Mouse (Mus musculus) cerebellum, adult 9-11 months (tissue): Measurements from ENCODE around the gene Castor2.

Experiments used
- DNase-seq: peaks from one replicate; pipeline ENCODE4 v3.0.0; 2022

Castor2 gene

DNA sequence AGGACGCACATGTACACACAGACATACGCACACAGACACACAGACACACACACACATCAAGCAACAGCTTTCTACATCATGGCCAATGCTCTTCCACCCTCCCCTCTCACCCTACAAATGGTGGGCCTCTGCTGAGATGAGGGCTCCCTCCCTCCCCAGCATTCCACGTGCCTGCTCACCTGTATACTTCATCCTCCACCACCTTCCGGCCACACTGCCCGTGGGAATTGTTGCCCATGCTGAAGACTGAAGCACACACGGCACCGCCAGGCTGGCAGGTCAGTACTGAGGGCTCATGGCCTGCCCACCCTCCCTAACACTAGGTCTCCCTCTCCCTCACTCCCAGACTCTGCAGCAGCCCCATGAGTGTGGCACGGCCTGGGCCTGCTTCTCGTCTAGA, 68.5 kb downstream of the Castor2 start:
- no peak for DNase-seq

GRCm38 (mm10) chr5:134169231-134169630, 69.7 kb downstream of the Castor2 start:
- no peak for DNase-seq

- no peak for DNase-seq
Observed at GRCm38 (mm10) chr5:134170167-134170566, 70.7 kb downstream of the Castor2 start.

- no peak for DNase-seq
Observed at GRCm38 (mm10) chr5:134173206-134173605, 73.7 kb downstream of the Castor2 start.

DNA sequence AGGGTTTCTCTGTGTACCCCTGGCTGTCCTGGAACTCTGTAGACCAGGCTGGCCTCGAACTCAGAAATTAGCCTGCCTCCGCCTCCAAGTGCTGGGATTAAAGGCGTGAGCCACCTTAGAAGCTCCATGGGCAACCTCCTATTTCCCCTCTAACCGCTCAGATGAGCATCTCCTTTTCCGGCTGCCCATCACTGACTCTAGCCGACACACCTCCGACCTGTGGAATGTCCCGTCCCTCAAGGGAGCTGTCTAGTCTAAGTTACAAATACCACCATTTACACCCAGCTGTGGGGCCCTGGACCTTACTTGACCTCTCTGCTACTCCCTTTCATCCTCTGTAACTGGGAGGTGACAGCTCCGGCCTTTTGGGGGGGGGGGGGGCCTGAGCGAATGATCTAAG, 76.2 kb downstream of the Castor2 start:
- DNase-seq: peak; percentile 49

DNA sequence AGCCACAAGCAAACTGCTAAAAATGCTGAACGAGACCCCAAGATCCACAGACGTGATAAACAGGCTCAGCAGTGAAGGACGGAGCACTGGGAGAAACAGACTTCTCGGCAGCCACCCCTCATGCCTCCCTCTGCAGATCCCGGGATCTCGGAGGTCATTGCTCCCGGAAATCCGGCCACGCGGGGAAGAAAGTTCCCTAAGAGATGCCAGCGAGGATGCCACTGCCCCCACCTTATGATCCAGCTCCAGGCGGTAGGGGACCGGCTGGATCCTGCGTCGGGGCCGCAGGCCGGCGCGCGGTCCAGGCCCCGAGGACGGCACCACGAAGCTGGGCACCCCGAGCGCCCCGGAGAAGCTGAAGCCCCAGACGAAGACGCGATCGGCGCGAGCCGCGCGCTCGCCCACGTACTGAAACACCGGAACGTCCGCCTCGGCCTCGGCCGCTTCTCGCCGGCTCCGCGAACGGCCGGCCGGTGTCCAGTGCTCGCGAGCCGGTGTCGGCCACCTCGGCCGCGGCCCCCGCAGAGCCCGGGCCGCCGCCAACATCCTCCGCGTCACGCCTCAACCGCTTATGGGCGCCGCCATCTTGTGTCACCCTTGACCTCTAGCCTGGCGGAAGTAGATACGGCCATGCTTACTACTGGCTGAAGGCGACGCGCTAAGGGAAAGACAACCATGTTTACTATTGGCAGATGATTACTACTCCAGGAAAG, 76.8 kb downstream of the Castor2 start, which contains the start of gene Rcc1l:
Rcc1l (minus strand) TSS at position 606 of the 713 bp plus-strand sequence.
- DNase-seq: peak; percentile 87

DNA sequence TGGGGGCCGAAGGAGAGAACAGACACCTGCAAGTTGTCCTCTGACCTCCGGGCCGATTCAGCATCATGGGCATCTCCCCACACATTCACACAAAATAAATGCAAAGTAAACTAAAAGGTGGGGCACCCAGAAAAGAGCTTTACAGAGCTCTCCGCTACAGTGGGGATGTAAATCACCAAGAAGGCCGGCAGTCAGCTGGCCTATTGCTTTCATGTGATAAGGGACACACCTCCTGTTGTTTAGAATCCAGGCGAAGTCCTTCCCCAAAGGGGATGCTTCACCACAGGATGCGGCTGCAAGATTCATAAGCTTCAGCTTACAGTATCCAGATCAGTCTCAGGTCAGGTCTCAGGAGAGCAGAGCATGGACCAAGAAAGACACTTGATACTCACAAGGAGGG, 79.0 kb downstream of the Castor2 start:
- DNase-seq: peak; percentile 23

DNA sequence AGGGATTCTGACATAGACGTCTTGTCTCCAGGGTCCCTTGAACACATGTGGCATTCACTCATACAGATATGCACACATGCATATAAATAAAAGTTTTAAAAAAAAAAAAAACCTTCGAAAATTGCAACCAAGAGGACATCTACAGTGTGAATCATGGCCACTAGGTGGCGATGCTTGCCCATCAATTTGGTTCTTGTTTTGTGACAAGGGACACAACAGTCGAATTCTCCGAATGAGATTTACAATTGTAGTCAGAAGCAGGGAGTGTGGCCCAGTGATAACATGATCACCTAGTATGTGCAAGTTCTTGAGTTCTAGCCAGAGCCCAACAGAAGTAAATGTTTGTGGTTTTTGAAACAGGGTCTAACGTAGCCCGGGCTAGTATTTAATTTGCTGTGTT, 80.4 kb downstream of the Castor2 start:
- DNase-seq: peak; percentile 73

DNA sequence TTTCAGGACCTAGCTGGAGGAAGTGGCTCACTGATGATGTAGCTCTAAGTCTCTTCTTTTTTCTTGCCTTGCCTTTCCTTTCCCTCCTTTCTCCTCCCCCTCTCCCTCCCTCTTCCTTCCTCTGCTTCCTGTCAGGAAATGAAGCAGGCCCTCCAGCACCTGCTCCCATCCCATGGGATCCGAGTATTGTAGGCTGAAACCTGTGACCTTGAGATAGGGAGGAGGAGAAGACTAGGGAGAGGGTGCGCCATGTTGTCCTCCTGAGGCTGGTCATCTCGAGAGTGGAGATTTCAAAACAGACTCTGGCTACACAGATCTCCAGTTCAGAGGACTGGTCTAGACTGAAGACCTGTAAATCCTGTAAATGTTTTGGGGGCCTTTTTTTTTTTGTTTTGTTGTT, 82.7 kb downstream of the Castor2 start:
- peak; percentile 30 for DNase-seq

DNA sequence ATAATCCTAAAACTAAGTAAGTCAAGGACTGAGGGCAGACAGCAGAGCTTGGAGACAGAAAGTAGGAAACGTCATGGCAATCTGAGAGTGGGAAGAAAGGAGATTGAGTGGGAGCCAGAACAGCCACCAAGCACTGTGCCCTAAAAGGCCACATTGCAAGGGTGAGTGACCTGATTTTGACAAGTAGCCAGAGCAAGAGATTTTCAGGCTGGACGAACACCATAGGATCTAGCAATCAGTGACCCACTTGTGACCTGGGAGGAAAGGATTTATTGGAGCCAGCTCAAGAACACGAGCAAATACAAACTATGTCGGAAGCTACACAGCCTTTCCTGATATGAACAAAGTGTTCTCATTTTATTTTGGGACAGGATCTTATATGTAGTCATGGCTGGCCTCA, 83.2 kb downstream of the Castor2 start:
- DNase-seq: peak; percentile 48

- DNase-seq: no peak
Observed at GRCm38 (mm10) chr5:134183162-134183561, 83.7 kb downstream of the Castor2 start.

DNA sequence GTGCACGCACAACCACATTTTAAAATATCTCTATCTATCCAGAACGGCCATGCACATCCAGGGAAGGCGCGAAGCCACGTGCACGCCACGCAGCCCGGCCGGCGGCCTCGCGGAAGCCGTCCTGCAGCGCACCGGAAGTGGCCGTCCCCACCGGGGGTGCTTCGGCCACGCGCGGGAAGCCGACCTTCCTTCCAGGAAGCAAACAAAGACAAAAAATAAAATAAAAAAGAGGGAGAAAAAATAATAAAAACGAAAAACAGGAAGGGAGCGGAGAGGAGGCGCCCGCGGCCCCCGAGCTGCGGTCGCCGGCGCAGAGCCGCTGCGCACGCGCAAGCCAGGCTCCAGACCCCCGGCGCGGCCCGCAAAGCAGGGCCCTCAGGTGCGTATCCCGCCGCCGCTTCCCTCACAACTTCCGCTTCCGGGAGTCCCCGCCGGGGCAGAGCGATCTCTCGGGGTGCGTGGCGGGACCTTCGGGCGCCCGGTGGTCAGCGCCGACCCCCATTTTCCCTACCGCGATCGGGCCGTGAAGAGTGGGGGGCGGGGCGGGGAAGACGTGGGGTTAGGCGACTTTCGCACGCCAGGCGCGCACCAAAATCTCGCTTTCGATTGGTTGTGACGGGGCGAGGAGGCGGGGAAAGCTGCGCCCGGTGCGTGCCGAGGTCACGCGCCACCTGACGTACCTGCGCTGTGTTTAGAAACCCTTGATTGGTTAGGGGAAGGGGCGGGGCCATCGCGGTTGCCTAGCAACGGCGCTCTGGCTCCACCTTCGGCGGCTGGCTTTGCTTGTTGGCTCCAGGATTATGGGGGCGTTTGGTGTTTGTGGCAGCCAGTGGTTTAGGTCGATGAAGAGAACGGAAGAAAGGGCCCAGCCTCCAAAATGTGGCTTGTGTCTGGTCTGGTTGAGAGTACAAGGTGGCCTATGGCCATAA, 84.6 kb downstream of the Castor2 start, which contains the start of gene Gtf2ird2:
Gtf2ird2 (plus strand) TSS at position 140 of the 929 bp plus-strand sequence.
- DNase-seq: peak; percentile 99

DNA sequence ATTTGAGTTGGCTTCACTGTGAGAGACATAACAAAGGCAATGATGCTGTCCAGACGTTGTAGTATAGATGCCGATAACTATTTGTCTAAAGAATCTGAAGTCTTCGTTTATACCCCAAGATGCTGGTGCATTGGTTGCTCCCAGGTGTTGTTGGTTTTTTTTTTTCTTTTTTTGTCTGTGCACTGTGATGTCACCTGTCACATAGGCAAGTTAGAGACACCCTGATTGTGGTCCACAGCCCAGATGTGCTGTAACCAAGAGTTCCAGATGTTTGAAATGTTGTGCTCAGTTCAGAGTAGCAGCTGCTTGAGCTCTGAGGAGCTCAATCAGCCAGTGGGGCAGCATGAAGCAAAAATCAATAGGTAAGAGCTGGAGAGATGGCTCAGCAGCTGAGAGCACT, 86.5 kb downstream of the Castor2 start:
- DNase-seq: peak; percentile 33

DNA sequence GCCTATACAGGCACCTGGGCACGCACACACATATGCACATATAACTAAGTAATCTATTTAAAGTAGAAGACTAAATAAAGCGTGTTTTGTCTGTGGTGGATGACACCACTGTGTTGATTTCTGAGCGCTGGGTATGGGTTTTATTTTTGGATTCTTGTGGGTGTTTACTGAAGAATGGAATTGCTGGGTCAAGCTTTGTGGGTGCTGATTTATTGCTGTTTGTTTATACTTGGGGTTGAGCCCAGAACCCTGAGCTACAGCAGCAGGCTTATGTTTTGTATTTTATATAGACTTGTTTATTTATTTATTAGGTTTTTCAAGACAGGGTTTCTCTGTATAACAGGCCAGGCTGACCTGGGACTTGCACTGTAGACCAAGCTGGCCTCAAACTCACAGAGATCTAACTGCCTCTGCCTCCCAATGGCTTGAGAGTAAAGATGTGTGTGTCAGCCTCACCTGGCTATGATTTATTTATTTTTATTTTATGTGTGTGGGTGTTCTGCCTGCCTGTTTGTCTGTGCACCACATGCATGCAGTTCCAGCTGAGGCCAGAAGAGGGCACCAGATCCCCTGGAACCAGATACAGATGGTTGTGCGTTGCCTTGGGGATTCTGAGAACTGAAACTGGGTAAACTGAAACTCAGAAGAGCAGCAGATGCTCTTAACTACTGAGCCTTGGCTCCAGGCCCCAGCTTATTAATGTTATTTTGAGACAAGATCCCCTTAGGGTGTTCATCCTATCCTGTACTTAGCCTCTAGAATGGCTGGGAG, 87.6 kb downstream of the Castor2 start:
- DNase-seq: peak; percentile 41

DNA sequence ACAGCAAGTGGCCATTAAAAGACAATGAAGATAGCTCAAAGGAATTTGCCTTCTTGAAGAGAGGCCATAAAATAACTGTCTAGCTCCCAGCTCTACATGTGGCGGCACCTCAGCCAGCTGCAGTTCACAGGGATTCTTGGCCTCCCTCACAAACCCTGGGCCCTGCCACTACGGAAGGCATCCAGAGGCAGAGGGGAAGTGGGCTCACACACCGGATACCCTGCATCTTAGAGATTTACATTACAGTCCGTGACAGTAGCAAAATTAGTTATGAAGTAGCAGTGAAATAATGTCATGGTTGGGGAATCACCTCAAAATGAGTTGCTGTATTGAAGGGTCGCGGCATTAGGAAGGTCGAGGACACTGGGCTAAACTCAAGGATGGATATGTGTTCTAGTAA, 89.1 kb downstream of the Castor2 start:
- DNase-seq: no peak

- DNase-seq: no peak
Observed at GRCm38 (mm10) chr5:134193664-134194063, 94.2 kb downstream of the Castor2 start.
